Mouse (Mus musculus) MN1 (cell line): ENCODE results near the gene AL607142.1.

Experiments
- DNase-seq: peaks from one replicate; pipeline ENCODE4 v3.0.0-alpha.2; 2016; ENCODE audit warnings: low spot score

Gene AL607142.1

DNA sequence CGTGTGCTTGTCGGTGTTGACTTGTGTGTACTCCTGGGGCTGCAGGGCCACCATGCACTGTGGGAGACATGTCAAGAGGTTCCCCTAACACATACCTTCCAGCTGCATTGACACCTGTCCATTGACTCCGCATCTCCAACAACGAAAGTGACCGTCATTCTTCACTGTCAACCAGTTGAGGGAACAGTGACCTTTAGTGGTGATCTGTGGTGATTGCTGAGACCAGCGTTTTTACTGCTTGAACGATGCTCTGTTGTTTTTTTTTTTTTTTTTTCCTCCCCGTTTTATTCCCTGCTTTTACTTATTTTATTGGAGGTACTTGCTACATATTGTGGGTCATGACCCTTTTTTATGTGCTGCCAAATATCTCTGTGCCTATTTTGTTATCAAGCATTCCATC is 7.3 kb upstream of the AL607142.1 start:
- DNase-seq: no peak

DNA sequence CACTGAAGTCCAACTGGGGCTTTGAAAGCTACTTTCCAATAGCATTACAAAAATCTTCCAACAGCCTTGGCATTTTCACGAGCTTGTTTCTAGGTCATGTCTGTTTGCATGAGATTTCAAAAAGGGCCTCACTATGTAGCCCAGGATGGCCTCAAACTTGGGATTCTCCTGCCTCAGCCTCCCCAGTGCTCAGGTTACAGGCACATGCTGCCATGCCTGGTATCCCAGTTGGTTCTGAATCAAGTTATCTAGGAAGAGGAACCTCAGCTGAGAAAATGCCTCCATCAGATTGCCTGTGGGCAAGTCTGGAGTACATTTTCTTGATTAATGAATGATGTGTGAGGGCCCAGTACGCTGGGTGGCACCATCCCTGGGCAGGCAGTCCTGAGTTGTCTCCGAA is 6.6 kb upstream of the AL607142.1 start:
- DNase-seq: no peak

DNA sequence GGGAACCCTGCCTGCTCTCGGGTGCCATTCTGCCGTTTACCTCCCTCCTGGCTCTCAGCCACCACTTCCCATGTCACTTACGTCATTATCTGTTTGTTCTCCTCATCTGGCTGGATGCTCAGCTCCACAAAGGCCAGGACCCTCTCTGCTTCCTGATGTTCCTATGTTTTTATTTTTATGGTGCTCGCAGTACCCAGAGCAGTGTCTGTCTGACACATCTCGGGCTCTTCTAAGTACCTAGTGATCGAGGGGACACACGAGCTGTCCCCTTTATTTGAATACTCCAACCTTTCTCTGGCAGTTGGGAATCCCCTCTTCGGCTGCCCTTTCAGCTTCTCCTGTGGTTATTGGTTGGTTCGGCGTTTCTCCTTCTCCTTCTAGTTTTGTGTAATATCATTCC is 6.0 kb upstream of the AL607142.1 start:
- no peak for DNase-seq

DNA sequence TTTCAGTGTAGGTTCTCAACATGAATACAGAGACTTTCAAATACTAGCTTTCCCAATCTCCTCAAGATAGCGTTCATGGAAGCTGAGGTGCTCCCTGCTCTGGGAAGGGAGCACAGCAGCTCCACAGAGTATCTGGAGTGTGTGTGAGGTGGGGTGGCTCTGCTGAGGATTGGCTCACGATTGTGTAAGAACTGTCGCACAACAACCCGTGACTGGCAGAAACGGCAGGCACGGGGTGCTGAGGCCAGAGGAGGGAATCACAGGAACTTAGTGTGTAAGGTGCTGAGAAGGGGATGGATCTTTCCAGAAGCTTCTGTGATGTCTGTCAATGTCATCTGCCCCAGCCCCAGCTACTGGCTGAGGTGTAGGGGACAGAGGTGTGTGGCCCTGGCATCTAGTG is 3.1 kb upstream of the AL607142.1 start:
- DNase-seq: no peak

DNA sequence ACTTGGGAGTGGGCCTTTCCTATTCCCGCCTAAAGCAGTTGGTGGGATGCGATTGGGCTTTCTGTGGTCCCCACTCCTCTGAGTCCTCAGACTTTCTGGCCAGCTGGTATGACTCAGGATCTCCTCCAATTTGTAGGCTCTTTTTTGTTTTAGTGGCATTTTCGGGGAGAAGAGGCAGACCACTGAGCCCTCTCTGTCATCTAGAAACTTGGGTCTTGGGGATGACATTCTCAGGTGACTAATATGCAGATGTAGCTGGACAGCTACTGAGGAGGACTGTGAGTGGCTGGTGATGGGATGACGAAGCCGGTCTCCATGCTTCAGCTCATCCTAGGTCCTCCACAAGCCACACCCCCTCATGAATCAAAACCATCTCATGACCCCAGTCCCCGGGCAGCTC is 2.6 kb upstream of the AL607142.1 start:
- DNase-seq: no peak

DNA sequence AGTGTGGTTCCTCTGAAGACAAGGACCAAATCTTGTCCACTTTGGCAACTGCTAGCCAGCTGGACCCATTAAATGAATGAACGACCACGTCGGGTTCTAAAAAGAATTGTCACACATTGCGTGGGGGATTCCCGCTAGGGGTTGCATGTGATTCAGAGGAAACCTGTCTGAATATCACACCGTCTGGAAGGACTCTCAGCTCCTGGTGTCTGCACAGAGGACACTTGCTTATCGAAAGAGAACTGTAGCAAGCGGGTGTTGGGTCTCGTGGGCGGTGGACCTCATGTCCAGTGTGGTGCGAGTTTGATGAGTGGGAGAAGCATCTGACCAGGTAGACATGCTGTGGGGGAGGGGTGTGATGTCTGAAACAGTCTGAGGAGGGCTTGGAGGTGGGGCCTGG is 2.0 kb upstream of the AL607142.1 start:
- DNase-seq: no peak

DNA sequence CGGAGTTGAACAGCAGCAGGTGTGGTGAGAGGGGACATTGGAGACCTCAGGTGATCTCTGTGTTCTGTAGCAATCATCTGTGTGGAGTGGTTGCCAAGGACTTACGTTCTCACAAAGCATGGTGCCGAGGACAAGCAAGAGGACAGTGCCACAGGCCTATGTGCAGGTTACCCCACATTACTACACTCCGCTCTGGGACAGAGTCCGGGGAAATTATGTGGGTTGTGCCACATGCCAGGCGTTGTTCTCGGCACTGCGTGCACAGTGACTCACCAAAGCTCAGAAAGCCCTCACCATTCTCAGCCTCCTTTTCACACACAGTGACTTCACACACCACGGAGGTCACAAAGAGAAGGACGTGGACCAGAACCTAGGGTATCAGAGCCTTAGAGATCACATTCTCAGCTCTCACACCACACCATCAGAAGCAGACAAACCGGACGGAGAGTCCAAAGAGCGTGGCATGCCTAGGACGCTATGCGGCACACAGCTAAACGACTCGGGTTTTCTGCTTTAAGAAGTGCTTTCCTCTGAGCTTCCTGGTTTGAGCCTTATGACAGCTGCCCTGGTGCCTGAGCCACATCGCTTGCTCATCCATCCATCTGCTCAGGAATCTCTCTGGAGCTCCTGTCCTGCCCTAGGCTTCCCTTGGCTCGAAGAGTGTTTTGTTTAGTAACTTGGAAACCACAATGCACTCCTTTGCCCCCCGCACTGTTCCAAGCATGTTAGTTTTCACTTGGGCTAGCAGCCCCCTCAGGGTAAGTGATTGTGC is 1.3 kb upstream of the AL607142.1 start:
- no peak for DNase-seq

DNA sequence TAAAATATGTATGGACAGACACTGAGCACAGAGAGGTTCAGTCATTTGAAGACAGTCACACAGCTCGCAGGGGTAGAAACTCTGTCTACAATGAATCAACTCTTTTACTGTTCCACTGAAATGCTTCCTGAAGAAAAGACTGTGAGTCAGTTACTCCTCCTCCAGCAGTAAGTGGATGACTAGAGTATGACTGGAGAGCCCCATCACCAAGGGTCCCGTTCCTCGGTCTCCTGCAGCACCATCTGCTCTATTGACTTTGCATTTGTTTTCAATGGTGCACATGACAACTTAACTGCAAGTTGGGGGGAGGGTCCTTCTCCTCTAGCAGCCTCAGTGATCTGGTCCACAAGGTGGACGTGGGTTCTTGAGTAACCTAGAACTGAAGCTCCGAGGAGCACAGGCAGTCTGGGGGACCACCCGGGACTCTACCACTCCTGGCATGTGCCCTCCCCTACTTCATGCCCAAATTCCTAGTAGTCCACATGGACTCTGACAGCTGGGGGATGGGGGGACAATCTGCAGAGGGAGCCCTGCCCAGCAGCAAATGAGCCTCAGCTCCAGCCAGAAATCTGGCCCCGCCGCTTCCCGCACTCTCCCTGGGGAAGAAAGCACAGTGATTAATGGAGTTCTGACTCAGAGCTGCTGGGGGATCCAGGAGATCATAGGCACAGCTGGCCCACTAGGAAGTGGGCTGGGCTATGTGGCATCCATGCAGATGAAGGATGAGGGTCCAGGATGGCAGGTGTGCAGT is 2.2 kb downstream of the AL607142.1 start:
- DNase-seq: peak; percentile 25

DNA sequence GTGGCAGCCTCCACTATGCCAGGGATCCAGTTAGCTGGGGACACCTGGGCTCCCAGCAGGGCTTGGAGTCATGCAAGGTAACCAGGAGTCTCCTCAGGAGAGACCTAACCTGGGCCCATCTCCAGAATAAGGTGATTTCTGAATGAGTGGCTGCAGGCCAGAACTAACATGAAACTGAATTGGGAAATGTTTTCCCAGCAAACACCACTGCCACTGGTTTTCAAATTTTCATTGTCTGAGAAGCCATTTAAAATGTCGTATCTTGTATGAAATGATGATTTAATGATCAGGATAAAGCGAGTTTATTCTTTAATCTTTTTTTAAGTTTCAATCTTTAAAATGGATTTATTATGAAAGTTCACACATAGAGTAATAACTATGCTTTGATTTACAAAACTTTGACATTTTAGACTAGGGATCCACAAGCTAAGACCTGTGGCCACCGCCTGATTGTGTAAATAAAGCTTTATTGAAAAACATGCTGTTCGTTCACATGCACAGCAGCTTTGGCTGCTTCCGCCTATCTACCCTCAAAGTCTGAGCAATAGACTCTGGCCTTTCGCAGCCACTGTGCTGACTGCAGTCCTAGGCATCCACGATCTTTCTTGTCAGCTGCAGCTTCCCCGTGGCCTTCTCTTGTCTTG is 2.9 kb downstream of the AL607142.1 start:
- no peak for DNase-seq

DNA sequence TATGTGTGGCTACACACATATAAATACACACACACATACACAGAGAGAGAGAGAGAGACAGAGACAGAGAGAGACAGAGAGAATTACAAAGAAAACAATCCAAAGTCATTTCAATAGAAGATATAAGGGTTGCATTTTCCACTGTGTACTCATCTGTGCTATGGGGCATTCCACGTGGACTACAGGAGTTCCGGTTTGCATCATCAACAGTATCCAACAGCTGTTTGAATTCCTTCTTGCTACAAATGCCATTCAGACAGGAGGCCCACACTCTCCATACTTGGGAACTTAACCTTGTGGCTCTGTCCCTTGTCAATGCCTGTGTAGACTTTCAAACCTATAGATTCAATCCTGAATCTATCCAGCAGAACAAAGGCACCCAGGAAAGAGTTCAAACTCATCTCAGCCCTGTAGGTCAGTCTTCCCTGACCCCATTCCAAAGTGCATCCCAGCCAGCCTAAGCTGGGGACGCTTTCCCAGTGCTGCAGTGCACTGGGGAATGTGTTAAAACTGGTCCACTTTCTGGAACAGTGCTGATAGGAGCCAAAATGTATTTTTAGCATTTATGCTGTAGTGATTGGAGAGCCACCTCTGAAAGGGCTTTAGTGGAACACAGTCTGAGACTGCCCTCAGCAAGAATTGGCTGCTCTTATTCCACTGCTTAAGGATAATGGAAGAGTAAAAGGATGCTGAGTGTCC is 4.2 kb downstream of the AL607142.1 start:
- no peak for DNase-seq

DNA sequence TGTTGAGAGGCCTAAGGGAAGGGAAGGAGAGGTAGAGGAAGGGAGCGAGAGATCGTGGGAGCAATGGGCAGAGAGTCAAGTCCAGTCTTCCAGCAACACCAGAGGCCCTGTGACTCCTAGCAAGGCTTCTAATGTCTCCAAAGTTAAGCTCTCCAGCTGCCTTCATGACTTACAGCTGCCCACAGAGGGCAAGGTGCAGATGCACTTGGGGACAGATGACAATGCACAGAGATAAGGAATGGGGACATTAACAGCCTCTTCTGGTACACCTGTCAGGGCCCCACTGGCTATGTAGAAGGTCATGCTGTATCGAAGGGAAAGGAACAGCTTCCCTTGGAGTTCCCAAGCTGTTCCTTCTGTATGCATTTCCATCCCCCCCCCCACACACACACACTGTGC is 4.8 kb downstream of the AL607142.1 start:
- no peak for DNase-seq

DNA sequence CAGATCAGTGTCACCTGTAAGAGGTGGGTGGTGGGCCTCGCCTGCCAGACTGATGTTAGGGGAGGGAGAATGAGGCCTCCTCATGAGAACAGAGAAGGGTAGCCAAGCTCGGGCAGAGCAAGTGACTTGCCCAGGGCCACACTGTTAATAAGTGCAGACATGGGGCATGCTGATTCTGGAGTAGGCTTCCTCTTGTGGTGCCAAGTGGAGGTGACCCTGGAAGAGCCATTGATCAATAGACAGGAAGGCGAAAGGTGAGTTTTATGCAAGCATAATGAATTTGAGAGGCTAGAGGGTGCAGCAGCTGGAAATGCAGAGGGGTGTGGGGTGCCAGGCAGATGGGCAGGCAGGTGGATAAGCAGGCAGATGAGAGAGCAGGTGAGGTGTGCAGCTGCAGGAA is 6.6 kb downstream of the AL607142.1 start:
- DNase-seq: no peak

DNA sequence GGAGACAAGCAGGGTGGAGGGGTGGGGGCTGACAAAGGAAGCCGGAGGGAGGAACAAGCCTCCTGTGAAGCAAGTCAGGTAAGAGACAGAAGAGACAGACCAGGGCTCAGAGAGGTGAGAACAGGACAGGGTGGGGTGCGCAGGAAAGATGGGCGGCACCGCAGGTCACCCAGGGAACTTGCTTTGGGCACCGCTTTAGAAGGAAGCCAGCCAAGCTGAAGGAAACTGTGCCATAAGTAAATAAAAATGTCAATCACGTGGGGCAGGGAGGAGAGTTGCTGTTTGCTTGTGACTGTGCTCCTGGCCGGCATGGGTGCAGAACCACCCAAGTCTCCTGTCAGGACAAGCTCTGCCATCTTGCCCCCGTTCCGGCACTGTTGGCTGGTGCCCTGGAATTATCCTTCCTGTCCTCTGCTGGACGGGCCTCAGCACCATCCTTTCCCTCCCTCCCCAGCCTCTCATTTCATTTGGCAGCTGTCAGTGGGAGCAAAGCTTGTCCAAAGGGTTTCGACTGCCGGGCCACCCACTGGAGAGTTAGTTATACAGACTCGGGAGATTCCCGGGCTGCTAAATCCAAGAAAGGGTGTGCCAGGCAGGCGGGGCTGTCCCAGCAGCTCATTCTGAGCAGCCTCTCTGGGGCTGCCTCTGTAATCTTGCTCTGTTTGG is 7.2 kb downstream of the AL607142.1 start:
- DNase-seq: no peak

DNA sequence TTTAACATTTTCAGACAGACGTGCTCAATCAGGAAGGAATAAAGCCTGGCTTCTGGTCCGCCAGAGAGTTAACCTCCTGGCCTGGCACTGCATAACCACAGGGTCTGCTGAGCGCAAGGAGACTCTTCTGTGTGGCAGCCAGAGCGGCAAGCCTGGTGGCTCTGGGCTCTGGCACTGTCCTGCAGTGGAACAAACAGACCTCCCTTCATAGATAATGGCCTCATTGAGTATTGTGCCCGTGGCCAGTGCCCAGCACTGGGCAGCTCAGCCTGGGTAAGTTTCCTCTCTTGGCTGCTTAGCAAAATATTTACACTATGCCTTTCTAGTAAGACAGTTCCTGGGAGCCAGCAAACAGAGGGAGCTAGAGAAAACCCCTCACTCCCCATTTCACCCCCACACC is 9.3 kb downstream of the AL607142.1 start:
- DNase-seq: peak; percentile 9

DNA sequence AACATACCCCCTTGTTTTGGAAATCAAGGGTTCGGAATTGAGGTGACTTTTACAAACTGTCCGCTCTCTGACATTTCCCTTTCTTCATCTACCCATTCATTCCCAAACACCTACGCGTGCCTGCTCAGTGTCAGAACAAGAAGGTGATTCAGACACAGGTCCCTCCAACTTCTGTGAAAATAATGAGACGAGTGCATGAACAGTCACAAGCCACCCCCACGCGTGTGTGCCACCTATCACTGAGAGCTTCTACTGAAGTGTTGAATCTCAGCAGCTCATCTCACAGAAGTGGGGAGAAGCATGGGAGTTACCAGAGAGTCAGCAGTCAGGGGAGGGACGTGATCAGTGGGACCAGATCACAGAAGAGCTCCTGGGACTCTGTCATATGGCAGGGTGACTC is 12.5 kb downstream of the AL607142.1 start:
- DNase-seq: no peak

DNA sequence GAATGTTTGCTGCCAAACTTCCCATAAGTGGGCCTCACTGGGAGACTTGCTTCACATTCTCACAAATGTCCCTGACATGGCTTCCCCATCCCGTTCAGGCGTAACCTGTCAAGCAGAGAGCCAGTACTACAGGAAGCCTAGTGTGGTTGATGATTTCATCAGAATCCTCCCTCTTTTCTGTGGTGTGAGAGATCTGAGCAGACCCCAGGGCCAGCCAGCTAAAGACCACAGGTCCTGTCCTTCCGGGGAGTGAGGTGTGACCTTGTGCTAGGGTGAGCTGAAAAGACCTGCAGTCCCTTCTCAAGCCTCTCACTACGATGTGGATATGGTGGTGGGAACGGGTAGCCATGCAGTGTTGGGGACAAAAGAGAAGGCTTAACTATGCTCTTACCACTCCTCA is 17.7 kb downstream of the AL607142.1 start:
- DNase-seq: no peak

DNA sequence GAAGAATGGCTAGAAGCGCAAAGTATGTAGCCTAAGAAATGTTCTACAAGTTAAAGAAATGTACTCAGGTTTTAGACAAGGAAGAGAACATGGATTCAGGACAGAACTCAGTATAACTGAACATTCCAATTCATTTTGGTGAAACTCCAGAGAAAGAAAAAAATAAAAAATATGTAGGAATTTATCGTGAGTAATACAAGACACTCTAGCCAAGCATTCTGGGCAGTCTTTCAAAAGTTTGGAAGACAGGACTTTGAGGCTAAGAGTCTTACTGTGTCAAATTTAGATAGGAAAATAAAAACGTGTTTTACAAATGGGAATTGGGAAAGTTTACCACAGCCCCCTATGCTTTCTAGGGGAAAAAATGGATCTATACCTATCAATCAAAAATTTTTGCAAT is 18.9 kb downstream of the AL607142.1 start:
- DNase-seq: no peak

DNA sequence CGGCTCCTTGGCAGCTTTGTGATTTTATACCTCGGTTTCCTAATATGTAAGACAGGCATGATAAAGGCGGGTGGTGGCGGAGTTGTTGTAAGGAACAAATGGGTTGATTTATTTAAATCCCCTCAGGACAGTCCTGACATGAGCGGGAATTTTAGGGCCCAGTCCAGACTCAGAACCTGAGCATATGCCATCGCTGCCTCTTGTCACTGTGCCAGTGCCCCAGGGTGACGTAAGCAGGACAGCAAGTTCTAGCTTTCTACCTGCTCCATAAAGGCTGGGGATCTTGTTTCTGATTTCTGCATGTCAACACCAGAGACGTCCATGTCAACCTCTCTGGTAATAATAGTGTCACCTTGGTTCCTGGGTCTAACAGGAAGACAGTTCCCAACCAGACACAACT is 24.7 kb downstream of the AL607142.1 start:
- DNase-seq: no peak

DNA sequence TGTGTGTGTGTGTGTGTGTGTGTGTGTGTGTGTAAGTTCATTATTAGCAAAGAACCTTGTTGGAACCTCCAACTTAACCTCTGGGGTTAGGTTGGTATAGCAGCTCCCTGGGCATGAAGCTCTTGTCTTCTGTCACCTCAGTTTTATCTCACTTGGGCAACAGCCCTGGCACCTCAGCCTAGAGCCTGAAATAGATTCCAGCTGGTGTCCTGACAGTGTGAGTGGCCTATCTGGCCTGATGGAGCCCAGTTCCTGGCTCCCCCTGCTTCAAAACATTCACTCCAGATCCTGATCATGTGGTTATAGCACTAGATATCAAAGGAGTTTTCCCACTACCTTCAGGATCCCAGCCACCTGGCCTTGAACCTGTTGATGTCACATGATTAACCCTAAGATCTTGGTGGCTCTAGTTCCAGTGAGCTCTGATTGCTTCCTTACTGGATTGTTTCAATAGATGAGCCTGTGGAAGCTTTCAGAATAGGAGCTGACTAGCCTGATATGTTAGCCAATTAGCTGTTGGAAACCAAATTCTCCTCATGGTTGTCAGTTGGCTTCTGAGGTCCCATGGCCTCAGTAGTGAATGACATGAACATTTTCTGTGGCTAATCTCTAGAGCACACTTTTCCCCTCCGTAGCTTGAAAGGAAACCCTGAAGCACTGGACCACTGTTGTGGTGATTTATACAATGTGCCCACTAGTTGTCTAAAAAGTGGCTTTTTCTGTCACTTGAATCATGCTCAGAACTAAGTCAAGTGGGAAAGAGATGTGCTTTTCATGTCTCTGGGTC is 27.4 kb downstream of the AL607142.1 start:
- DNase-seq: no peak

DNA sequence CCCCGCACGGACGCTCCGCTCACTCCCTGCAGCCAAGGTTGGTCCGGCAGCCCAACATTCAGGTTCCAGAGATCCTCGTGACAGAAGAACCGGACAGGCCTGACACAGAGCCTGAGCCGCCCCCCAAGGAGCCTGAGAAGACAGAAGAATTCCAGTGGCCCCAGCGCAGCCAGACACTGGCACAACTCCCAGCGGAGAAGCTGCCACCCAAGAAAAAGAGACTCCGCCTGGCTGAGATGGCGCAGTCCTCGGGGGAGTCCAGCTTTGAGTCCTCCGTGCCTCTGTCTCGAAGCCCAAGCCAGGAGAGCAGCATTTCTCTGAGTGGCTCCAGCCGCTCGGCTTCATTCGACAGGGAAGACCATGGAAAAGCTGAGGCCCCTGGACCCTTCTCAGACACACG is 32.1 kb downstream of the AL607142.1 start:
- no peak for DNase-seq

DNA sequence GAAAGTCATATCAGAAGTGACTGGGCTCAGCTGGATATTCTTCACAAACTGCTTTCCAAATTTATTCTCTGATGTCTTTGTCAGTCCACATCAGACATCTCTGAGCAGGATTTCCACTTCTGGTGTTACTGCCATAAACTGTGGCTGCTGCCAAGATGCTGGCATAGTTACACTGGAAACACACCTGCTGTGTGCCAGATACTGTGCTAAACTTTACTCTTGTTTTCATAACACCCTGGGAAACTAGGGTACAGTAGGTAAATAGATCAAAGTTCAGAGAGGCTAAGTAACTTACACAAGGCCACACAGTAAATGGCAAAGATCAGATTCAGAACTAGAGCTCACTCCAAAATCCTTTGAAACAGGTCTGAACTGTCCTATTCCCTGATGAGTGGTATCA is 36.4 kb downstream of the AL607142.1 start:
- DNase-seq: no peak
